Mouse (Mus musculus): ENCODE results near the gene Plekhg1.

GRCm38 (mm10) chr10:3891381-3892263 lies 151.5 kb downstream of the Plekhg1 start:
- TF ChIP-seq FLI1 (IDR thresholded peaks at IDR 0.05; ENCODE audit: low read length) (no peak), GATA1 (IDR thresholded peaks at IDR 0.05; ENCODE audit: borderline replicate concordance, low read length) (no peak)

Data from megakaryocyte, embryonic 14.5 days (primary cell).